Mouse (Mus musculus) spleen, adult 12 weeks (tissue): ENCODE results near the gene Tinagl1.

Experiments used
- DNase-seq: peaks from one replicate; pipeline ENCODE4 v3.0.0; 2022; ENCODE audit warnings: low spot score

Tinagl1 gene

DNA sequence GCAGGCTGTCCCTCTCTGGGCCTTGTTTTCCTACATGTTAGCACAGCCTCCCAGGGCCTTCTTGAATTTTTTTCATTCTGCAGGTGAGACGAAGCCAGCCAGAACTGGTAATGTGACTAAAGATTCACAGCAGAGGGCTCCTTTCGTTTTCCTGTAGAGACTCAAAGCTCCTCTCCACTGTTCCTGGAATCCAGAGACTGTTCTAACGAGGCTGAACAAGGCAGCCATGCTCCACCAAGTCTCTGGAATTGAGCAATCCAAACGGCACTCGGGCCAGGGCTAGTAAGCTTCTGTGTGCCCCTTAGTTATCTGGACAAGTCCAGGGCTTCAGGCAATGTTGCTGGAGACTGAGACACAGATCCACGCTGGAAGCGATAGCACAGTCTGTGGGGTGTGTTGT lies 2.6 kb upstream of the Tinagl1 start:
- DNase-seq: no peak

DNA sequence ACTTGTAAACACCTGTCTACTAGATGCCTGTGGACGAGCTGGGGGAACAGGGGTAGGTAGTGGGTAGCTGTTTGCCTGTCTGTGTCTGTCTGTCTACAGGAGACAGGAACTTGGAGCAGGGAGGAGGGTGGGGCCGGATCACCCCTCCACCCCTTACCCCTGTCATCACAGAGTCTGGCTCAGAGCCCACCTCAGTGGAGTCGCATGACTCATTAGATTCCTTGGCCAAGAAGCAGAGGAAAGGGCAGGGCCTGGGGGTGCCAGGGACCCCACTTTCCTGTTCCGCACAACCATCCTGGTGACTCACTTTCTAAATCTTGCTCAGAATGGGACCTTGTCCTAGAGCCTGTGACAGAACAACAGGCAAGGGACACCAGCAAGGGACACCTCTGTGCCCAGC lies 2.2 kb upstream of the Tinagl1 start:
- DNase-seq: no peak

DNA sequence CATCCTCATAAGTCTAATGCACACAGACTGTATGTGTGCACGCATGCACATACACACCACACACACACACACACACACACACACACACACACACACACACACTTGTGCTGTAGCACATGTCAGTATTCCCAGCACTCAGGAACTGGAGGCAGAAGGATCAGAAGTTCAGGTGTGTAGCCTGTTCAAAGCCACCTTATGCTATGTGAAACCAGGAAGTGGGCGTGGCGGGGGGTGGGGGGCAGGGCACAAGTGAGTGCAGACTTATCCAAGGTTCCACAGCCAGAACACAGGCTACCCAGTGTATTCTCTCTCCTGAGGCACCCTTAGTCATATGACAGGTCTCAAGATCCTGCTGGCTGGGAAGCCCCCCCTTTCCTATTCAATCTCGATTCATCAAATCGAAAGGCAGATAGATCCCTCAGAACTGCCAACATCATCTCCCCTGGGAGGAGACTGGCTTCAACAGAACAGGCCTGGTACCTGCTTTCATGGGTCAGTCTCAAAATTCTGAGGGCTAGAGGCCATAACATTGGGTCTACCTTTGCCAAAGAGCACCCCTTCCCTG lies 1.3 kb upstream of the Tinagl1 start:
- DNase-seq: no peak

DNA sequence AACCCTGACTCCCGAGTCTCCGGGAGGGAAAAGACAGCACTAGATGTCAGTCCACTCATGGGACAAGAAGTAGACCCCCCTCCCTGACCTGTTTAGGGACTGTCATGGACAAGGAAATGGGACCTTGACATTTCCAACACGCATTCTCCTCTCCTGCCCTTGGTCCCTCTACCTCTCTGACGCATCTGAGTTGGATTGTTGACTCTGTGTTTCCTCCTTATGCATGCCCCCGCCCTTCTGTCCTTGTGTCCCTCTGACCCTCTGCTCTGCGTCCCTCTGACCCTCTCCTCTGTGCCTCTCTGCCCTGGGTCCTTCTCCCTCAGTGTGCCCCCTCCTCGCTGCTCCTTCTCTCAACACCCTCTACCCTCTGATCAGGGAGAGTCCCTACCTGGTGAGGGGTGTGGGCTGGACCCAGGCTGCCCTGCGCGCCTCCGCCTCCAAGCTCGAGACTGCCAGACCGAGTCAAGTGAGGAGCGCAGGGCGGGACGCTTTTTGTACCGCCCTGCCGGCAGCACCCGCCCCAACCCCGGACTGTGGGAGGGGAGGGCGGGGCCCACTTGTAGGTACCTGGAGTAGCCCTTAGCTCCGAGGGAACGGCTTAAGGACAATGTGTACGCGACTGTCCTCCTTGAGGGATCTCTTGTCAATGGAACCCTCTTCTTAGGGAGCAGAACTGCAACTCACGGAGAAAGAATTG lies 439 bp downstream of the Tinagl1 start:
- DNase-seq: peak; percentile 68

DNA sequence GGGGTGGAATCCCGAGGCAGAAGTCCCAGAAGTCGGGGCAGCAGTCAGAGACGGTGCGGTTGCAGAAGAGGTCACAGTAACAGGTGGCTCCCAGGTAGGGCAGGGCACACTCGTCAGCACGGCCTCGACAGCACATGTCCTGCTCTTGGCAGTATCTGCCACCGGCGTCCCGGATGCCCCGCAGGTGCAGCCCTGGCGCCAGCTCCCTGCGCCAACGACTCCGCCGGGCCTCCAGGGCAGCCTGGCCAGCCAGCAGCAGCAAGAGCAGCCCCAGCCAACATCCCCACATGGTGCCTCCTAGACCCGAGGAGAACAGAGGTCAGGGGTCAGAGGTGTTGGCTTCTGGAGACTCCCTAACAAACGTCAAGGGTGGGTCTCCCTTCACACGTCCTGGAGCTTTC lies 1.0 kb downstream of the Tinagl1 start:
- no peak for DNase-seq

DNA sequence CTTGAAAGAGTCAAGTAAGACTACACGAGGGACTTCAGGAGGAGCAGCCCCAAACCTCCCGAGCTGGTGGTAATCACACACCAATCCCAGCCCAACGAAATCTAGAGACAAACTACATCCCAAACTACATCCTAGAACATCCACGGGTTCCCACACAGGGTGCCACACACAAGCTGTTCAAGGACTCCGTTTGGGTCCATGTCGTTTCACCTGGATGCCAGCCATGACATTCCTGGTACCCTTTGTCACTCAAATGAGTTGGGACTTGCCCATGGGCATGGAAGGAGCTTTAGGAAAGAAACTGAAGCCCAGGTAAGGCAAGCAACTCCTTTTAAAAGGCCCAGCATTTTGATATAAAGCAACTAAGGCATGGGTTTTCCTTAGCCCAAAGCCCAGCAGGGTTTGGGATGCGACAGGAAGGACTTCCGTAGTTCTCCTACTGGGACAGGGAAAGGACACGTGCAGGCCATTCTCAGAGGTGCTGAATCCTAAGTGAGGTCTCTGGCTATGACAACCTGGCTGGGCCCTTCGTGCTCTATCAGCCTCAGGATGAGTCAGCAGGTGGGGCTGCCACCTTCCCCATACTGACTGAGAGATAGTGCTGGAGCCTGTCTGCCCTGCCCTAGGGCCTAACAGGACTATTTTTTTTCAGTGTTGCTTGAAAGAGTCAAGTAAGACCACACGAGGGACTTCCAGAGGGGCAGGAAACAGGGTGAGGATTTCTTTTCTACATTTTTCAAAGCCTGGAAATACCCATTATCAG lies 1.7 kb downstream of the Tinagl1 start:
- DNase-seq: peak; percentile 61

DNA sequence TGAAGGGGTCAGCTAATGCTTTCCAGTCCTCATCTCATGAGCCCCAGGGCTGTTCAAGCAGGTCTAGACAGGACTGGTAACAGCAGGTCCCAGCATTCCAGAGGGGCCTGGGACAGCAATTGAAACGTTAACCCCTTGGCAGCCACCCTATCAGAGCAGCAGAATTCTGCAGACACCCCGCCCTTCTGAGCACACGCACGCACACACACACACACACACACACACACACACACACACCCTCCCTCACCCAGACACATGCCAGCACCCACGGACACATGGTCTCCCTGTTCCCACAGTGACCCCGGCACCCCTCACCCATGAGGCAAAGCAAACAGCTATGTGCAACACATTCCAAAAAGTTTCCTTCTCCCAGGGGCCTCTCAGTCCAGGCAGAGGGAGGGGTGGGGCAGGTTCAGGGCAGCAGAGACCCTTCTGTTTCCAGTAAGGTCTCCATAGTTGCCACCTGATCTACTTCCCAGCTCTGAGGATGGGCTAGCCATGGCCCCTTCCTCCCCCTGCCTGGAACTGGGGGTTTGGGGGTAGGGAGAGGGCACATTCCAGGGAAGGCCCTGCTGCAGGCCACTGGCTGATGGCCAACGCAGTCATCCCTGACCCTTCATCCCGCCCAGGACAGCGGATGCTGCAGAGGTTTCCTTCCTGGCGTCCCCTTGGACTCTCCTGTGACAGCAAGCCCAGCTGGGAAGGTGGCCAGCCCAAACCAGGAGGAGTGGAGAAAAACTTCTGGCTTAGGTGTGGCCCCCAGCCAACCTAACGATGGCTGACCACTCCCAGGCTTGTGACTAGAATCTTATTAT lies 2.8 kb downstream of the Tinagl1 start:
- no peak for DNase-seq

DNA sequence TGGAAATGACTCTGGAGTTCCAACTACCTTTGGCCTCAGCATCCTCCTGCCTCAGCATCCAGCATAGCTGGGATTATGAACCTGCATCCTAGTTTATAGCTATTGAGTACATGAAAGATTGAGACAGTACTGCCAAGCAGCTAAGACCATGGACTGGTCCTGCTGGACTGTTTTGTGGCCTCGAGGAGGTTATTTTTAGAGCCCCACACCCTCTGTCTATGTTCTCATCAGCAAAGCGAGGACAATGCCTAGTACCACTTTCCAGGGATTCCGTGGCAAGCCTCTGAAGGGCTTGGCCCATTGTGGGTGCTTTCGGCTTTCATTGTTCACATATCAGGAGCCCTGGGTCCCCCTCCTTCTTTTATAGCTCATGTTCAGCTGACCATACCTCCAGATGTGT lies 4.6 kb downstream of the Tinagl1 start:
- DNase-seq: no peak

DNA sequence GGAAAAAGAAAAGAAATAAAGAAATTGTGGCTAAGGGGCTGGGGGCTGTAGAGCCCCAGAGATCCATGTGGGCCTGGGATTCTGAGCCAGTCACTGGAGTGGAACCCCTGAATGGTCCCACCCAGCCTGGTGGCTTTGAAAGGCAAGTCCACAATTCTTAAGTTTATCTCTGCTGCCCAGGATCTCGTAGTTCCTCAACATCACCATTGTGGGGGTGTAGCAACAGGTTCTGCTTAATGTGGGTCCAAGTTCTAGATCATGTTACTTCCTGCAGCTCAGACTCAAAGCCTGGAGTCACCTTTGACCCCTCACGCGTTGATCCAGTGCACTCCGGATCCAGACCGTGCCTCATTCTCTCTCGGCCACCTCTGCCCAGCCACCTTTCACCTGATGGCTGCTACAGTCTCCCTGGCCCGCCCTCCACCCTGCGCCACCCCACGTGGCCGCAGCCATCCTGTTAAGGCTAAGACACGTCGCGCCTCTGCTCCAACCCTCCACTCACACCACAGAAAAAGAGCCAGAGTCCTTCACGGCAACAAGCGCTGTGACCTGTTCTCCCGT lies 5.4 kb downstream of the Tinagl1 start:
- no peak for DNase-seq

DNA sequence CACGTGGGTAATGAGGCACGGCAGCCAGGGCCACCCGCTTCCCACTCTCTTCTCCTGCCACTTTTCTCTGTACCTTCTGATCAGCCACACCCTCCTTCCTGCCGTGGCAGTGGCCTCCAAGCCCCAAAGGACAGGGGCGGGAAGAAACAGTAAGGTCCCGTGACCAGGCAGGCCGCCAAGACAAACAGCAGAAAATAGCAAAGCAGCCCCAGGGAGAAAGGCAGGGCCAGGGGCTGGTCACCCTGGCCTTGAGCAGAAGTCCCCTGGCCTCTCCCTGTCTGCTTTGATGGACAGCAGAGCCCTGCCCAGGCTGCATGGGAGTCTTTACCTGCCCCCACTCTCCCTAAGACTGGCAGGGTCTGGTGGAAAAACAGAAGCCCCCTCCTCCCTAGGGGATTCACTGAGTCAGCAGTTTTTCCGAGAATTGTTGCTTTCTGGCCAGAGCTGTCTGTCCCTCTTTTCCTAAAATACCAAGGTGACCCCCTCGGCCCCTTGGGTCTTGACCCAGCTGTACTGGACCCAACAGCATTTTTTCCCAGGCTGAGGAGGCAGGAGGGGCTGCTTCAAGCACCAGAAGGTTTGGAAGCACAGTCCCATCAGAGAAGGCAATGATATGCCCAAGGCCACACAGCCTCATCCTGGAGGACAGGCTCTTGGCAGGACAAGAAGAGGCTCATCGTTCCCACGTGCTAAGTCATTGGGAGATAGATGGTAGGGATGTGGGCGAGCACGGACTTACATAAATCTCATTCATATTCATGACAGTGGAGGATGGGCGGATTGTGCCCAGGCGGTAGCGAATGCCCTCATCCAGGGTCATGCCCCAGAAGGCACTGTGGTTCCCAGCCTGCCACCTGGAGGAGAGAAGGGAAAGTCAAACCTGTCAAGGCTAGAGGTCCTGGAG lies 6.4 kb downstream of the Tinagl1 start:
- no peak for DNase-seq

DNA sequence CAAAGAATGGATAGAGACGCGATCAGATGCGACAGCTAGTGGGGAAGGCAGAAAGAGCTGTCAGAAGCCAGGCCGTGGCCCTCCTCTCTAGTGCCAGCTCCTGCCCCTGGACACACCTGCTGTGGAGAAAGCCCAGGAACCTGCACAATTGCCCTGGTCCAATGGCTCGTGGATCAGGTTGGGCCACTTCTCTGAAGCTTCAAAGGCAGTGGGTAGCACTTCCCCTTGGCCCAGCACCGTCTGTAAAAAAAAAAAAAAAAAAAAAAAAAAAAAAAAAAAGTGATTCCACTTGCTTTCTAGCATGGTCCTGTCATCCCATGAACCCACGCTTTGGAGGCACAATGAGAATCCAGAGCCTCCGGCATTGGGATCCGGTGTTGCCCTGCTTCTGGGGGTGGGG lies 7.1 kb downstream of the Tinagl1 start:
- DNase-seq: no peak

DNA sequence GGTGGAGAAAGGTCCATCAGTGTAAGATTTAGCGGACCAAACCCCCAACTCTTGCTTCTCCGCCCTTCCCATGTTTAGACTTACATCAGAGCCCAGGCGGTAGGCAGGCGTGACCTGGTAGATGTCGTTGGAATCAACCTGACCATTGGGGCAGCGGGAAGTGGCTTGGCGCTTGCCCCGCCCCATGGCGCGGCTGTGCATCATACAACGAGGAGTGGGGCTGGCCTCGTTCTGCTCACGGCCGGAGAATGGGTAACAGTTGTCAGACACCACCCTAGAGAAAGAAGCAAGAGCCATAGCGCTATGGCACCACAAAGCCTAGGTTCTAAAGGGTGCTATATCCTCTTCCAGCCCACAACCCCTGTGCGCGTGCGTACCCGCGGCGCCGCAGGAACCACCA lies 7.6 kb downstream of the Tinagl1 start:
- DNase-seq: no peak

DNA sequence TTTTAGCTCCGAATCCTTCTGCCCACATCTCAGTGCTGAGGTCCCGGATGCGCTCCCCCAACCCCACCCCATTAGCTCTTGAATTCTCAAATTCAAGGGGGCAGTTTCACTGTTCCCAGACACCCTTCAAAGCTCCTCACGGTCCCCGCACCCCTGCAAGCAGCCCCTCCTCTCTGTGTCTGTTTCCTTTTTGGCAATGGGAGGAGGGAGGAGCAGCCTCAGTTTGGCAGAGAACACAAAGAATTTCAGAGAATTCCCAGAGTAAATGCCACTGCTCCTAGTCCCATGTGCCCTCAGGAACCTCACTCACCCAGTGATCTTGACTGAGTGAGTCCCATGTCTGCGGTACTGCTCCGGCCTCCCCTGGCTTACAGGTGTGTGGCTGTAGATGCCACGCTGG lies 8.3 kb downstream of the Tinagl1 start:
- no peak for DNase-seq

DNA sequence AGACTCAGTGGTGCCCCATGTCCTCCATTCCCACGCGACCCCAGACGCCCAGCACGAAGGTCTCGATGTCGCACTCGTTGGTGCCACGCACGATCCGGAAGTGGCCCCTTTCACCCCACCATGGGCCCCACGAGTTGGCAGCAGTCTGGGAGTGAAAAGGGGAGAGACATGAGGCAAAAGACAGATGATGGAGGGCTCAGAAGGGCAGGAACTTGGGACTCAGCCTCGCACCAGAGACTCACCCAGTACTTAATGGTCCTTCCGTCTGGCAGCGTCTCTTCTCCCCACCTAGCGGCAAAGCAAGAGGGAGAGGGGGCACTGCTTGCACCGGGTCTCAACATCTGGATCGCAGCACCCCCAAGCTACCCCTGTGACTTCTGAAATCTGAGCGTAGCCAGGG lies 8.9 kb downstream of the Tinagl1 start:
- no peak for DNase-seq

DNA sequence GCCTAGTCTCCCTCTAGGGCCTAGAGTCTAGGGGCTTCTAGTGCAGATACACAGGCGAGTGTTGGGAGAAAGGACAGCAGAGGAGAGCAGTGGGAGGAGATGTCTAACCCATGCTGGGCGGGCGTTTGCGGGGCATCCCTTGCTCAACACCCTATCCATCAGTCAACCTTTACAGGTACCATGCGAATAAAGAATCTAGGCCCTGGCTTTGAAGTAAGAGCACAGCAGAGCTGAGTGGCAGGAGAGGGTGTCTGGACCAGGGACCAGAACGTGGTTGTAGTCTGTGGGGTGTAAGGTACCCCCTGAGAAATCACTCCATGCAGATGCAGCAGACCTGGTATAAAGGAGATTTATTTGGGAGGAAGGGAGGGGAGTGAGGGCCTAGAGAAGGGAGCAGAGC lies 10.8 kb downstream of the Tinagl1 start:
- DNase-seq: no peak

DNA sequence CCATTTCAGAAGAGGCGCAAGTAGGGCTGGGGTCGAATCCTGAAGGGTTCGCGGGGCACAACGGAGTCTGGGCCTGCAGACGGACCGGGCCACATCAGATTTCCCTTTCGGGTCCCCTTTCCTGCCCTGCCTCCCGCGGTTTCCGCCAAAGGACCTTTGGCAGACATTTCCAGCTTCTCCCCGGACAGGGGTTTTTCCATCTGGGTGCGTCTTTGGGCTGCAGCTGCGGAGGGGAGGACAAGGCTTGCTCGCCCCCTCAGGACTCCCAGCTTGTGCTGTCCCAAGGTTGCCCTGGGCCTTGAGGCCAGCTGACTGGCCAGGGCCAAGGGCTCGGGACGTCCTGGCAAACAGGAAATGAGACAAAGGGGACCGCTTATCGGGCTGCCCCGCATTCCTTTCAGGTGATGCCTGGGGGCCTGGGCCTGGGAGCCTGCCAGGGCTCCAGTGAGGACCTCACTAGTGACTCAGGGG lies 11.5 kb downstream of the Tinagl1 start:
- DNase-seq: no peak

DNA sequence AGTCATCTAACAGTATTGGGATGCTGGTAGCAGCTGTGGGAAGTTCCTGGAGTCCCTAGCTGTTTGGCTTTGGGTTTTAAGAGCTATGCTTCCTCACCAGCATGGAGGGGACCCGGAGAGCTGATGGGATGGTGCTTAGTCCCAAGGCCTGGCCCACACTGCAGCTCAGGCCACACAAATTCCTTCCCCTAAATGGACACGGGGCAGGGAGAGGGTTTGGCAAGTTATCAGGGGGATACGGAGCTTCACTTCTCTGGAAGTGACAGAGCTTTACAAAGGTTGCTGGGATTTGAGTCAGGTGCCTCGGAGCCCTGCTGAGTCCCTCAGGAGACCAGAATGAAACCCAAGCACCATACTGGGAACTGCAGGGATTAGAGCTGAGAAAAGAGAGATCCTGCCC lies 13.6 kb downstream of the Tinagl1 start:
- DNase-seq: no peak

DNA sequence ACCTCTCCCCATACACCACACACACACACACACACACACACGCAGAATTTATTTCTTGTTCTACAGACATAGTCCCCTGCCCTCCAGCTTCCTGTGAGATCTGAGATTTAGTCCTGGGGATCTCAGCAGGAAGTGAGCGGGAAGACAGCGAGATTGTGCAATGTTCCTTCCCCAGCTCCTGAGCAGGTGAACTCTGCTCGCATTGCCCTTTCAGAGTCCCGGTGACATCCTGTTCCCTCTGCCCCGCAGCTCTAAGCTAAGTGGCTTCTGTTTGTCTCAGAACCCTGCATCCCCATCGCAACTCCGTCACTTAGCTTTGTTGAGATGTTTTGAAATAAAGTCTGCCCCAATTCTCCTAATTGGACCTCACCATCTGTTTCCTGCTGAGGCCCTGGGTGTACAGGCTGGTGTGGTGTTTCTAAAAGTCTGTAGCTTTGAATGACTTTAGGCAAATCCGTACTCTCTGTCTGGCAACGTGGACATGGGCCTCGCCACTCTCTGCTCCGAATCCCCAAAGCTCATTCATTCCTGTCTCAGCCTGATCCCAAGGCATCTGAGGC lies 18.0 kb downstream of the Tinagl1 start:
- DNase-seq: no peak

DNA sequence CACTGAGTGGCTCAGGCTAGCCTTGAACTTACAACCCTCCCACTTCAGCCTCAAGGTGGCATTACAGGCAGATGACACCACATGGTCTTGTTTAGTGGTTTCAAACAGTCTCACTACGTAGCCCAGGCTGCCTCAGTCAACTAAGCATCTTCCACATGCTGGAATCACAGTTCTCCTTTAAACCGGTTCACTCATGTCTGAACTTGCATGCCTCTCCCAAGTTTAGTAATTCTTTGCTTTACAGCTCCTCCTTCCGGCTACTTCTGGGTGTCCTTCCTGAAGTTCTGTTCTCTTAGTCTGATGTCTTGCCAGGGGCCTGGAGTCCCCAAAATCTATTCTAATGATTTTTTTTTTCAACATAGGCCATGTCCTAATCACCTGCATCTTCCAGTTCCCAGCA lies 20.7 kb downstream of the Tinagl1 start:
- no peak for DNase-seq

DNA sequence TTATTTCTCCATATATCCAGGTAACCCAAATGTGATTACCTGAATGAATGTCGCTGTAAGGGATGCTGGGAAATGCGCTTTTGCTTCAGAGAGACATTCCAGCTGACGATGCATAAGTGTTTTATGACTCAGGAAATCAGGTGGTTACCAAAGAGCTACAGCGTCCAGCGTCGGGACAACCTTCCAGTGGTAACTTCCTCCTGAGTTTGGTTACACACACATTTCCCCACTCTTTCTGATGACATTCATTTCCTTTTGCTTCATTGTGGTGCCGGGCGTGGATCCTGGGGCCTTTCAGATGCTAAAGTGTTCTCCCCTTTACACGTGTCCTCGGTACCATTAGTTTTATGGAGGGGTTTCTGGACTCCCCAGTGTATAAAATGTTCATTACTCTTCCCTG lies 26.5 kb downstream of the Tinagl1 start:
- no peak for DNase-seq

DNA sequence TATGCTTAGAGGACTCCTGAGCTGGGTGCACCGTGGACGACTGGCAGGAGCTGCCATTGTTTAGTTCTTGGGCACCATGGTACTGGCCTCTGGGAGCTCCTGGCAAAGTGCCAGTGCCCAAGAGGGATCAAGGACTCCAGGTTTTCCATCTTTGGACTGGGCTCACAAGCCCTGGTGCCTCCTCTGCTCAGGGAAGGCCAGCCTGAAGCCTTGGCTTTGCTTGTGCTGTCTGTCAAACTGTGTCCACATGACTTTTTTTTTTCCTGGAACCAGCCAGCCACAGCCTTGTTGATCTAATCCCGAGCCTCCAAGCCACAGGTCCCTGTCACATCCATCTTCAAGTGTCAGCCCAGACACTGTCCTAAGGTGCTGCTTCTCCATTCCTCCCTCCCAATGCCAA lies 33.1 kb downstream of the Tinagl1 start:
- no peak for DNase-seq
